Mouse (Mus musculus) gastrocnemius, postnatal 10 days (tissue): Measurements from ENCODE around the gene Commd4. TPM values are rescaled to one million over a fixed set of nuclear protein-coding genes. Genes with fewer than 3 reads are reported as not detected.
"Not testable (repeated sequence)": the region's sequence is repeated elsewhere in the genome, so short reads cannot be mapped to it uniquely, and the experiment has no call there.

Experiments used
- DNase-seq: peaks from one replicate; pipeline ENCODE4 v3.0.0; 2021; ENCODE audit warnings: mixed read lengths
- long read RNA-seq, 2 experiments: library from polyadenylated mRNA; stranded (forward); transcript quantifications; one replicate each; pipeline ENCODE4 v2.0.0; 2021
- total RNA-seq, 2 experiments: library from RNA; stranded (reverse); gene quantifications; 2 replicates each; pipeline ENCODE4 v1.2.3; 2021

Commd4 gene
- 10 to 100 TPM; 30.4 to 30.6 TPM for total RNA-seq
- long read RNA-seq, experiment 1, transcript Commd4-201 (8 exons, 858 nt), result major isoform, 13 of 19 reads
- long read RNA-seq, experiment 1, partial matches to known transcripts, result 1 of 19 reads
- long read RNA-seq, experiment 1, other reads (novel, unspliced or antisense), result 2 of 19 reads
- long read RNA-seq, experiment 2, transcript Commd4-201 (8 exons, 858 nt), result major isoform, 16 of 29 reads
- long read RNA-seq, experiment 2, transcript Commd4-204 (7 exons, 1,941 nt), result minor isoform, 5 of 29 reads
- long read RNA-seq, experiment 2, partial matches to known transcripts, result 1 of 29 reads
- long read RNA-seq, experiment 2, other reads (novel, unspliced or antisense), result 6 of 29 reads

GRCm38 (mm10) chr9:57158013-57158470, at the start of gene Commd4:
TSS of gene Commd4 (minus strand) at chr9:57158331.
- DNase-seq, result peak; percentile 93

GRCm38 (mm10) chr9:57206896-57207295, 48.8 kb upstream of the Commd4 start:
- DNase-seq, result no peak

GRCm38 (mm10) chr9:57203571-57203970, 45.4 kb upstream of the Commd4 start:
- not testable (repeated sequence) for DNase-seq

GRCm38 (mm10) chr9:57202981-57203380, 44.9 kb upstream of the Commd4 start:
- DNase-seq, result no peak

GRCm38 (mm10) chr9:57197414-57197813, 39.3 kb upstream of the Commd4 start:
- no peak for DNase-seq

GRCm38 (mm10) chr9:57196708-57197107, 38.6 kb upstream of the Commd4 start:
- DNase-seq, result no peak

- DNase-seq, result no peak
These were observed 10.3 kb upstream of the Commd4 start for GRCm38 (mm10) chr9:57168411-57168810.

GRCm38 (mm10) chr9:57166173-57166572, 8.0 kb upstream of the Commd4 start:
- no peak for DNase-seq

- no peak for DNase-seq
These were observed 5.0 kb upstream of the Commd4 start for GRCm38 (mm10) chr9:57163137-57163536.

- DNase-seq, result no peak
These were observed 4.4 kb upstream of the Commd4 start for GRCm38 (mm10) chr9:57162496-57162895.

- DNase-seq, result no peak
These were observed 375 bp upstream of the Commd4 start for GRCm38 (mm10) chr9:57158506-57158905.

- no peak for DNase-seq
These were observed 632 bp downstream of the Commd4 start for GRCm38 (mm10) chr9:57157499-57157898.

GRCm38 (mm10) chr9:57156823-57157222, 1.3 kb downstream of the Commd4 start:
- DNase-seq, result no peak

- no peak for DNase-seq
These were observed 1.7 kb downstream of the Commd4 start for GRCm38 (mm10) chr9:57156383-57156782.

GRCm38 (mm10) chr9:57152331-57152730, 5.8 kb downstream of the Commd4 start:
- DNase-seq, result no peak

GRCm38 (mm10) chr9:57150192-57150591, 7.9 kb downstream of the Commd4 start:
- no peak for DNase-seq

GRCm38 (mm10) chr9:57149021-57149420, 9.1 kb downstream of the Commd4 start:
- no peak for DNase-seq

- peak; percentile 67 for DNase-seq
These were observed 9.8 kb downstream of the Commd4 start, which contains the start of gene Neil1 for GRCm38 (mm10) chr9:57148144-57148878. TSS of gene Neil1 (minus strand) at chr9:57148305.

- no peak for DNase-seq
These were observed 10.7 kb downstream of the Commd4 start for GRCm38 (mm10) chr9:57147205-57148143.

- no peak for DNase-seq
These were observed 11.6 kb downstream of the Commd4 start for GRCm38 (mm10) chr9:57146451-57147066.

GRCm38 (mm10) chr9:57144830-57145229, 13.3 kb downstream of the Commd4 start:
- no peak for DNase-seq

- DNase-seq, result no peak
These were observed 14.9 kb downstream of the Commd4 start for GRCm38 (mm10) chr9:57143212-57143611.
